Mouse (Mus musculus): ENCODE measurements at regions not wholly inside any gene's neighbourhood (a gene's known extent, or its start where the extent isn't known, plus 50 kb on each side); places are given as distances from the start of the nearest gene placed in this dataset.

DNA sequence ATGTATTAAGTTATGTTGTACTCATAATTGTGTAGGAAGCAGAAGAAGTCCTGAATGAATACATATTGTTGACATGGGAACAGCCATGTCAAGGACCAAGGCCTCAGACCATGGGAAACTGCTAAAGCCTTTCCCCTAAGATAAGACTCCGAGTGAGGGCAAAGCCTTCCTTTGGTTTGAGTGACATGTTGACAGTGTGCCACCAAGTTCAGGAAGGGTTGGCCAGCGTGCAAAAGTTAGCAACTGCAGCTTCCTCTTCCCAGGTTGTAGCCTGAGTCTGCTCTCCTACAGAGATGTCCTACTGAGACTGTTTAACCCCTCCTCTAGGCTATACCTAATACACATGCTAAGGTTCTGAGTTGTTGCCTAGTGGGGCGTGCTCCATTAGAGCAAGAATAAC lies 334.5 kb downstream of the Wdr20rt start:
- Histone ChIP-seq H3K4me3 (replicated peaks; ENCODE audit: low read length) (no peak overlapping the region), H3K9ac (ENCODE audit: low read depth, low read length, severe bottlenecking) (no peak overlapping the region), H3K27ac (replicated peaks; ENCODE audit: low read depth, low read length) (no peak overlapping the region), H3K4me1 (ENCODE audit: control insufficient read depth, insufficient read depth, low read length) (no peaks in the 10 kb centered on the region), H3K36me3 (ENCODE audit: control insufficient read depth, insufficient read depth, low read length) (no peaks in the 10 kb centered on the region), H3K9me3 (ENCODE audit: control insufficient read depth, low read length) (no peaks in the 10 kb centered on the region), H3K27me3 (ENCODE audit: control insufficient read depth, insufficient read depth, low read length) (no peaks in the 10 kb centered on the region), H3K4me2 (replicated peaks; ENCODE audit: low read depth, low read length, severe bottlenecking) (no peak overlapping the region)
- WGBS: 81% methylated on average over 3 of the region's 3 CpGs
- no peak for DNase-seq (ENCODE audit: low spot score)
- no peak for ATAC-seq (ENCODE audit: low FRiP score, low read depth)
- TF ChIP-seq POLR2A (IDR thresholded peaks at IDR 0.05; ENCODE audit: borderline replicate concordance, extremely low read depth, insufficient read depth, insufficient read length): no peak

DNA sequence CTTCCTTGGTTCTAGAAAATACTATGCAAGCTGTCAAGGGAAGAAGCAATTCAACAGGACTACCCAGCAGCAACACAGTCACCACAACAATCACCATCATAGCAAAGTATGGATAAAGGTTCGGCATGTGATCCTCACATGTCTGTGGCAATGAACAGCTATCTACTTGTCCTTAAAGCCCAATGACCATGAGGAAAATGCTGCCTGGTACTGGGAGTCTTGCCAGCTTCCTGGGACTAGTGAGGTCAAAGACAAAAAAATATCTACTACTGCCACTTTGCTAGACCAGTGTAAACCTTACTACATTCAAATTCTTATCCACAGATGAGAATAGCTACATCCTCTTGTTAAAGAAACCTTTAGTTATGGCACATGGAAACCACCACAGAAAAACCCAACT lies 346.3 kb downstream of the Wdr20rt start:
- no peak for DNase-seq (ENCODE audit: low spot score)
- WGBS: 93% methylated on average over 1 of the region's 1 CpGs
- Histone ChIP-seq H3K36me3 (ENCODE audit: control insufficient read depth, insufficient read depth, low read length) (no peaks in the 10 kb centered on the region), H3K9ac (ENCODE audit: low read depth, low read length, severe bottlenecking) (no peak overlapping the region), H3K9me3 (ENCODE audit: control insufficient read depth, low read length) (no peaks in the 10 kb centered on the region), H3K4me3 (replicated peaks; ENCODE audit: low read length) (no peak overlapping the region), H3K4me2 (replicated peaks; ENCODE audit: low read depth, low read length, severe bottlenecking) (no peak overlapping the region), H3K27me3 (ENCODE audit: control insufficient read depth, insufficient read depth, low read length) (no peaks in the 10 kb centered on the region), H3K27ac (replicated peaks; ENCODE audit: low read depth, low read length) (no peak overlapping the region), H3K4me1 (ENCODE audit: control insufficient read depth, insufficient read depth, low read length) (no peaks in the 10 kb centered on the region)
- TF ChIP-seq POLR2A (IDR thresholded peaks at IDR 0.05; ENCODE audit: borderline replicate concordance, extremely low read depth, insufficient read depth, insufficient read length): no peak
- ATAC-seq (ENCODE audit: low FRiP score, low read depth): no peak

DNA sequence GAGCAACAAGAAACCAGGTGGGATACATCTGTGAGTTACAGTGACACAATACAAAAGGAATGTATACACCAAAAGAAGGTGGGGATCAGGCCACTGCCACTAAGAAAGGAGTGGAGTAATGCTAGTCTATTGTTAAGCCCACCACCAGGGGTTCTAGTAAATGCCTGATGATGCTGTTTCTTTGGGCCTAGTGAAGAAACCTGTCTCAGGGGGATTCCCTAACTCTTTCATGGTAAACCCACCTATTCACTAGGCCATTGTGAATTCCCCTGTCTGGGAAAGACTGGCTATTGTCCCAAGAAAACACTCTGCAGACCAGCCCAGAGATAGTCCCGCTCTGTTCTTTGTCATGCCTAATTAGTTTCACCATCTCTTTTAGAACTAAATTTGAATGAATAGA lies 368.2 kb downstream of the Wdr20rt start:
- no peaks in the 10 kb centered on the region for H3K4me1 ChIP-seq (ENCODE audit: control insufficient read depth, insufficient read depth, low read length)
- no peaks in the 10 kb centered on the region for H3K27me3 ChIP-seq (ENCODE audit: control insufficient read depth, insufficient read depth, low read length)
- H3K36me3 ChIP-seq (ENCODE audit: control insufficient read depth, insufficient read depth, low read length): no peaks in the 10 kb centered on the region
- 94% methylated on average over 1 of the region's 1 CpGs for WGBS
- no peaks in the 10 kb centered on the region for H3K9me3 ChIP-seq (ENCODE audit: control insufficient read depth, low read length)
- no peak overlapping the region for H3K9ac ChIP-seq (ENCODE audit: low read depth, low read length, severe bottlenecking)
- TF ChIP-seq POLR2A (IDR thresholded peaks at IDR 0.05; ENCODE audit: borderline replicate concordance, extremely low read depth, insufficient read depth, insufficient read length): no peak
- H3K4me3 ChIP-seq (replicated peaks; ENCODE audit: low read length): no peak overlapping the region
- ATAC-seq (ENCODE audit: low FRiP score, low read depth) (no peak), DNase-seq (ENCODE audit: low spot score) (no peak)
- no peak overlapping the region for H3K27ac ChIP-seq (replicated peaks; ENCODE audit: low read depth, low read length)
- no peak overlapping the region for H3K4me2 ChIP-seq (replicated peaks; ENCODE audit: low read depth, low read length, severe bottlenecking)

DNA sequence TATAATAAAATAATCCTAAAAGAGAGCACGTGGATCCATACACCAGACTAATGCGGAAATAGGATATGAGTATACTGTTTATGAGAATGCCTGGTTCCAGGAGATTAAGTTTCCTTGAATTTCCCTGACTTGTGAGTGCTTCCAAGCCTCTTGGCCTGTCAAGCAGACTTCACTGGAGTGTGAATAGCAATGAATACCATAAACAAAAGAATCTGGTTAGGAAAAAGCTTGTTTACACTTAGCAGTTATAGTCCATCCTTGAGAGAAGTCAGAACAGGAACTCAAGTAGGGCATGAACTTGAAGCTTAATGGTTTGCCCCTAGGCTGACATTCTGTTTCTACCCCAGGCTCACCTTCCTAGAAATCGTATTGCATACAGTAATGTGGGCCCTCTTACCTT lies 368.8 kb downstream of the Wdr20rt start:
- no peak for ATAC-seq (ENCODE audit: low FRiP score, low read depth)
- H3K27ac ChIP-seq (replicated peaks; ENCODE audit: low read depth, low read length): no peak overlapping the region

DNA sequence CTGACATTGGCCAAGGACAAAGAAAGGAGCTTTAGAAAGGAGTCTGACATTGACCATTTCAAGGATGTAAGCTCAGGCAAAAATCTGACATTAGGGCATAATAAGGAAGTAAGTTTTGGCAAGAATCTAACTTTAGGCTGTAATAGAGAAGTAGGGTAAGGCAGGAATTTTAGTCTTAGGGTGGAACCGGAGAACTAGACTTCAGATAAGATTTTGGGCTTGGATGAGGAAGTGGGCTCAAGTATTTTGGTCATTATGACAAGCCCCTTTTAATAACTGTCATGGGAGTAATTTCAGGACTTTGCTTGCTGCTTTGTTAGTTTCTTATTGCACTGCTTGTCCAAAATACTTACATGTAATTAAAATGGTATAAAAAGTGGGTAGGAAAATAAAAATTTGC lies 418.9 kb downstream of the Wdr20rt start:
- Histone ChIP-seq H3K4me3 (replicated peaks; ENCODE audit: low read length) (no peak overlapping the region), H3K4me1 (ENCODE audit: control insufficient read depth, insufficient read depth, low read length) (no peaks in the 10 kb centered on the region), H3K36me3 (ENCODE audit: control insufficient read depth, insufficient read depth, low read length) (no peaks in the 10 kb centered on the region), H3K9me3 (ENCODE audit: control insufficient read depth, low read length) (no peaks in the 10 kb centered on the region), H3K27me3 (ENCODE audit: control insufficient read depth, insufficient read depth, low read length) (no peaks in the 10 kb centered on the region), H3K27ac (replicated peaks; ENCODE audit: low read depth, low read length) (no peak overlapping the region), H3K9ac (ENCODE audit: low read depth, low read length, severe bottlenecking) (no peak overlapping the region), H3K4me2 (replicated peaks; ENCODE audit: low read depth, low read length, severe bottlenecking) (no peak overlapping the region)
- no peak for DNase-seq (ENCODE audit: low spot score)
- no peak for TF ChIP-seq POLR2A (IDR thresholded peaks at IDR 0.05; ENCODE audit: borderline replicate concordance, extremely low read depth, insufficient read depth, insufficient read length)
- ATAC-seq (ENCODE audit: low FRiP score, low read depth): no peak
- WGBS: 89% methylated on average over 1 of the region's 1 CpGs

More for the DNA sequence above, 368.8 kb downstream of the Wdr20rt start:
- Histone ChIP-seq H3K36me3 (ENCODE audit: control insufficient read depth, insufficient read depth, low read length) (no peaks in the 10 kb centered on the region), H3K9me3 (ENCODE audit: control insufficient read depth, low read length) (no peaks in the 10 kb centered on the region), H3K27me3 (ENCODE audit: control insufficient read depth, insufficient read depth, low read length) (no peaks in the 10 kb centered on the region), H3K4me1 (ENCODE audit: control insufficient read depth, insufficient read depth, low read length) (no peaks in the 10 kb centered on the region), H3K9ac (ENCODE audit: low read depth, low read length, severe bottlenecking) (no peak overlapping the region), H3K4me3 (replicated peaks; ENCODE audit: low read length) (no peak overlapping the region), H3K4me2 (replicated peaks; ENCODE audit: low read depth, low read length, severe bottlenecking) (no peak overlapping the region)
- no peak for DNase-seq (ENCODE audit: low spot score)
- no peak for TF ChIP-seq POLR2A (IDR thresholded peaks at IDR 0.05; ENCODE audit: borderline replicate concordance, extremely low read depth, insufficient read depth, insufficient read length)
- 76% methylated on average over 3 of the region's 3 CpGs for WGBS

DNA sequence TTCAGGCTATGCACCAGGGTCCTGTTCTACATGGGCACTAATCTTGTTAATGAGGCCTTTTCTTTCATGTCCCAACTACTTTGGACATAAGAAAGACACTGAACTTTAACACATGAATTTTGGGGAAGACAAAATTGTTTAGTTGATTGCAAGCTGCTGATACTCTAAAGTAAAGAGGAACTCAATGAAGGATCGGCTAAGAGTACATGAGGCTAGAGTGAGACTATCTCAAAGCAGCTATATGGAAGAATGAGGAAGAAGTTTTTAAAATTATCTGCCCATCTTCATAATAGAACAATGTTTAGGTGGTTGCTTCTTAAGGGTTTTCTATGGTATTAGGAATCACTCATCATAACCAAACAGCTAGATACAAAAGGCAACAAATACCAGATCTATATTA lies 431.5 kb downstream of the Wdr20rt start:
- DNase-seq (ENCODE audit: low spot score) (no peak), ATAC-seq (ENCODE audit: low FRiP score, low read depth) (no peak)
- Histone ChIP-seq H3K27me3 (ENCODE audit: control insufficient read depth, insufficient read depth, low read length) (no peaks in the 10 kb centered on the region), H3K36me3 (ENCODE audit: control insufficient read depth, insufficient read depth, low read length) (no peaks in the 10 kb centered on the region), H3K9ac (ENCODE audit: low read depth, low read length, severe bottlenecking) (no peak overlapping the region), H3K27ac (replicated peaks; ENCODE audit: low read depth, low read length) (no peak overlapping the region), H3K4me2 (replicated peaks; ENCODE audit: low read depth, low read length, severe bottlenecking) (no peak overlapping the region), H3K4me3 (replicated peaks; ENCODE audit: low read length) (no peak overlapping the region), H3K4me1 (ENCODE audit: control insufficient read depth, insufficient read depth, low read length) (no peaks in the 10 kb centered on the region), H3K9me3 (ENCODE audit: control insufficient read depth, low read length) (no peaks in the 10 kb centered on the region)
- 100% methylated on average over 1 of the region's 1 CpGs for WGBS
- no peak for TF ChIP-seq POLR2A (IDR thresholded peaks at IDR 0.05; ENCODE audit: borderline replicate concordance, extremely low read depth, insufficient read depth, insufficient read length)
